Mouse (Mus musculus) left cerebral cortex, postnatal 10 days (tissue): Measurements from ENCODE around the gene Sh2d4b. TPM values are rescaled to one million over a fixed set of nuclear protein-coding genes. Genes with fewer than 3 reads are reported as not detected.

Experiments
- DNase-seq, 2 experiments: peaks; one replicate each; pipeline ENCODE4 v3.0.0; 2021 to 2022; ENCODE audit warnings: low spot score in 2 of 2, mixed read lengths in 1 of 2; ENCODE audit errors: extremely low spot score in 1 of 2
- intact Hi-C: fragments of 180-260 bp; cut with DNase I; formaldehyde crosslinking; loops from one replicate; pipeline ENCODE4 v1.15.1; 2025
- total RNA-seq, 2 experiments: library from RNA; stranded (reverse); gene quantifications; 2 replicates each; pipeline ENCODE4 v1.2.3; 2021

Gene Sh2d4b
- total RNA-seq: 1 to 10 TPM; 3.6 to 4.6 TPM

- intact Hi-C loops: loop anchor here (10.0 kb wide), 1 partner anchor 1358 kb away; no protein-coding TSS in a partner anchor
- no peak for DNase-seq
Observed at GRCm38 (mm10) chr14:40893196-40893595, at the start of gene Sh2d4b. Sh2d4b (minus strand) TSS chr14:40893266.

GRCm38 (mm10) chr14:40942429-40942828 is 49.4 kb upstream of the Sh2d4b start:
- intact Hi-C loops: no loop called here
- DNase-seq: no peak

- DNase-seq: no peak
- intact Hi-C loops: no loop called here
Observed at GRCm38 (mm10) chr14:40938380-40938987, 45.4 kb upstream of the Sh2d4b start.

GRCm38 (mm10) chr14:40937052-40937451 is 44.0 kb upstream of the Sh2d4b start:
- intact Hi-C loops: no loop called here
- no peak for DNase-seq

- DNase-seq: no peak
- intact Hi-C loops: no loop called here
Observed at GRCm38 (mm10) chr14:40935481-40935880, 42.4 kb upstream of the Sh2d4b start.

GRCm38 (mm10) chr14:40935054-40935453 is 42.0 kb upstream of the Sh2d4b start:
- intact Hi-C loops: no loop called here
- no peak for DNase-seq

GRCm38 (mm10) chr14:40933328-40933727 is 40.3 kb upstream of the Sh2d4b start:
- no peak for DNase-seq
- intact Hi-C loops: no loop called here

- DNase-seq: no peak
- intact Hi-C loops: no loop called here
Observed at GRCm38 (mm10) chr14:40932225-40932624, 39.2 kb upstream of the Sh2d4b start.

GRCm38 (mm10) chr14:40931115-40931829 is 38.2 kb upstream of the Sh2d4b start:
- no peak for DNase-seq
- intact Hi-C loops: no loop called here

GRCm38 (mm10) chr14:40929943-40930342 is 36.9 kb upstream of the Sh2d4b start:
- intact Hi-C loops: no loop called here
- no peak for DNase-seq

- intact Hi-C loops: no loop called here
- no peak for DNase-seq
Observed at GRCm38 (mm10) chr14:40928897-40929296, 35.8 kb upstream of the Sh2d4b start.

GRCm38 (mm10) chr14:40927041-40927440 is 34.0 kb upstream of the Sh2d4b start:
- intact Hi-C loops: no loop called here
- no peak for DNase-seq

GRCm38 (mm10) chr14:40924378-40925113 is 31.5 kb upstream of the Sh2d4b start:
- DNase-seq: peak; percentile 24 to 37
- intact Hi-C loops: no loop called here

GRCm38 (mm10) chr14:40921241-40921640 is 28.2 kb upstream of the Sh2d4b start:
- intact Hi-C loops: no loop called here

GRCm38 (mm10) chr14:40919521-40919920 is 26.5 kb upstream of the Sh2d4b start:
- DNase-seq: no peak
- intact Hi-C loops: loop anchor here (5.0 kb wide), 1 partner anchor 113 kb away; no protein-coding TSS in a partner anchor

More at GRCm38 (mm10) chr14:40921241-40921640, 28.2 kb upstream of the Sh2d4b start:
- no peak for DNase-seq

- no peak for DNase-seq
- intact Hi-C loops: loop anchor here (5.0 kb wide), 1 partner anchor 114 kb away; no protein-coding TSS in a partner anchor
Observed at GRCm38 (mm10) chr14:40918477-40918876, 25.4 kb upstream of the Sh2d4b start.

GRCm38 (mm10) chr14:40917632-40918031 is 24.6 kb upstream of the Sh2d4b start:
- intact Hi-C loops: loop anchor here (2.0 to 5.0 kb wide), 2 partner anchors 57 to 115 kb away; no protein-coding TSS in a partner anchor
- DNase-seq: peak; percentile 87

- intact Hi-C loops: loop anchor here (2.0 to 5.0 kb wide), 2 partner anchors 58 to 116 kb away; no protein-coding TSS in a partner anchor
- no peak for DNase-seq
Observed at GRCm38 (mm10) chr14:40916667-40917066, 23.6 kb upstream of the Sh2d4b start.

GRCm38 (mm10) chr14:40915838-40916237 is 22.8 kb upstream of the Sh2d4b start:
- no peak for DNase-seq
- intact Hi-C loops: loop anchor here (2.0 to 5.0 kb wide), 2 partner anchors 59 to 116 kb away; no protein-coding TSS in a partner anchor
